In the genomic region with DNA sequence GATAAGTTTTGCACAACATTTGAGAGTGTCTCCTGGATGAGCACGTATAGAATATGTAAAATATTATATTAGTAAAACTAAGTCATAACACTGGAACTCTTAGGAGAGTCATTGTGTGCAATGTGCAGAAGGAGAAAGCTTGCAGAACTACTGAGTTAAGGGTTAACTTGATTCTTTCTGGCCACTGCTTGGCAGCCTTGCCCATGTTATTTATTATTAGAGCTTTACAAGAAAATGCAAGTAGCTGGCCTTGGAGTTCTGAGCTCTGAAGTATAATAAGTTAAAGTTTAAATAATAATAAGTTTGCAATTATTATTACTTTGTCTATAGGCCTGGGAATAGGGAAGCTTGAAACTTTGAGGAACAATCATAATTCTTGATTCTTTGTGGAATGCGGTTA, we compare ENCODE assay signal across 32 mouse cellular contexts.
"Had no signal": no experiment of that assay in that cellular context is flagged by ENCODE, and none has a peak within 500 bp of the region (broad histone marks: within the 10 kb centered on the region; RNA-seq: fewer than 3 reads in every experiment).

No protein-coding gene starts in this region.

- H3K9me3 ChIP-seq: limb, embryonic 10.5 days; limb, embryonic 12.5 days; limb, embryonic 13.5 days; limb, embryonic 15.5 days; liver, embryonic 12.5 days; liver, embryonic 13.5 days; liver, embryonic 15.5 days; lung, embryonic 15.5 days; megakaryocyte, embryonic 14.5 days; midbrain, embryonic 10.5 days; midbrain, embryonic 12.5 days; midbrain, embryonic 13.5 days; midbrain, embryonic 15.5 days; neural tube, embryonic 12.5 days had no signal

- DNase-seq: left cerebral cortex, postnatal 4 days; liver; liver, embryonic 13.5 days; liver, postnatal 0 days; lung, adult 18-20 months; lung, adult 2 months; lung, embryonic 14.5 days; lung, postnatal 10 days; lung, postnatal 14 days; lung, postnatal 36 days; lung, postnatal 4 days; midbrain, embryonic 14.5 days had no signal

- ATAC-seq: liver, embryonic 12.5 days; liver, postnatal 0 days; lung, postnatal 0 days; midbrain, embryonic 13.5 days; midbrain, embryonic 15.5 days; midbrain, embryonic 16.5 days had no signal

- H3K4me1 ChIP-seq: limb, embryonic 10.5 days; limb, embryonic 12.5 days; limb, embryonic 13.5 days; limb, embryonic 15.5 days; liver, embryonic 12.5 days; liver, embryonic 13.5 days; liver, embryonic 15.5 days; lung, embryonic 15.5 days; megakaryocyte, embryonic 14.5 days; midbrain, embryonic 10.5 days; midbrain, embryonic 12.5 days; midbrain, embryonic 13.5 days; midbrain, embryonic 15.5 days; neural tube, embryonic 12.5 days had no signal

- H3K4me2 ChIP-seq: limb, embryonic 12.5 days; limb, embryonic 13.5 days; limb, embryonic 15.5 days; liver, embryonic 11.5 days; liver, embryonic 12.5 days; liver, embryonic 13.5 days; liver, embryonic 15.5 days; lung, embryonic 14.5 days; lung, embryonic 15.5 days; midbrain, embryonic 11.5 days; midbrain, embryonic 12.5 days; midbrain, embryonic 13.5 days; midbrain, embryonic 15.5 days; neural tube, embryonic 12.5 days had no signal

- H3K9ac ChIP-seq: limb, embryonic 12.5 days; limb, embryonic 13.5 days; limb, embryonic 15.5 days; liver, embryonic 12.5 days; liver, embryonic 13.5 days; liver, embryonic 14.5 days; liver, embryonic 15.5 days; liver, postnatal 0 days; lung, embryonic 14.5 days; lung, embryonic 15.5 days; midbrain, embryonic 12.5 days; midbrain, embryonic 13.5 days; midbrain, embryonic 15.5 days; neural tube, embryonic 12.5 days had no signal

- H3K27ac ChIP-seq: limb, embryonic 10.5 days; limb, embryonic 12.5 days; limb, embryonic 13.5 days; limb, embryonic 15.5 days; liver, embryonic 12.5 days; liver, embryonic 13.5 days; liver, embryonic 14.5 days; liver, embryonic 15.5 days; lung, embryonic 15.5 days; macrophage; midbrain, embryonic 10.5 days; midbrain, embryonic 12.5 days; midbrain, embryonic 13.5 days; midbrain, embryonic 15.5 days; neural tube, embryonic 12.5 days had no signal

- H3K27me3 ChIP-seq: limb, embryonic 12.5 days; limb, embryonic 13.5 days; limb, embryonic 15.5 days; liver, embryonic 12.5 days; liver, embryonic 13.5 days; liver, embryonic 15.5 days; lung, embryonic 15.5 days; megakaryocyte, embryonic 14.5 days; midbrain, embryonic 12.5 days; midbrain, embryonic 13.5 days; midbrain, embryonic 15.5 days; neural tube, embryonic 12.5 days had no signal

- H3K36me3 ChIP-seq: limb, embryonic 10.5 days; limb, embryonic 12.5 days; limb, embryonic 13.5 days; limb, embryonic 15.5 days; liver, embryonic 12.5 days; liver, embryonic 13.5 days; liver, embryonic 15.5 days; lung, embryonic 15.5 days; midbrain, embryonic 10.5 days; midbrain, embryonic 12.5 days; midbrain, embryonic 13.5 days; midbrain, embryonic 15.5 days; neural tube, embryonic 12.5 days had no signal

- H3K4me3 ChIP-seq: limb, embryonic 10.5 days; limb, embryonic 12.5 days; limb, embryonic 13.5 days; limb, embryonic 15.5 days; liver, embryonic 12.5 days; liver, embryonic 13.5 days; liver, embryonic 15.5 days; lung, embryonic 15.5 days; megakaryocyte, embryonic 14.5 days; midbrain, embryonic 10.5 days; midbrain, embryonic 12.5 days; midbrain, embryonic 13.5 days; midbrain, embryonic 15.5 days; myocyte; neural tube, embryonic 12.5 days had no signal
